Mouse (Mus musculus) bone marrow, adult 2 months (tissue): ENCODE data around the gene Itpripl2. TPM values are rescaled to one million over a fixed set of nuclear protein-coding genes. Genes with fewer than 3 reads are reported as not detected.

Experiments
- H3K27ac ChIP-seq: fragments of 200-500 bp; 2 replicates; pipeline ENCODE4 v1.5.1; 2012; ENCODE audit warnings: low read depth, mild to moderate bottlenecking, control low read depth, inconsistent platforms, low read length; ENCODE audit not compliant: control insufficient read depth, poor library complexity, insufficient read depth
- H3K4me1 ChIP-seq: fragments of 200-500 bp; 2 replicates; pipeline ENCODE4 v1.6.1; 2011; ENCODE audit warnings: low read length; ENCODE audit not compliant: control insufficient read depth, insufficient read depth
- H3K4me3 ChIP-seq: fragments of 200-500 bp; replicated peaks from 2 replicates; pipeline ENCODE3; 2011; ENCODE audit warnings: mild to moderate bottlenecking, low read depth, low read length, control low read depth; ENCODE audit not compliant: control insufficient read depth
- CTCF ChIP-seq: fragments of 200-500 bp; IDR thresholded peaks from 2 replicates; pipeline ENCODE4 v1.5.1; 2011; ENCODE audit warnings: low read length, control low read depth; ENCODE audit not compliant: control insufficient read depth, insufficient read depth
- POLR2A ChIP-seq: fragments of 200-500 bp; IDR thresholded peaks from 2 replicates; pipeline ENCODE4 v1.6.1; 2011; ENCODE audit warnings: low read depth, mild to moderate bottlenecking, control low read depth, low read length, borderline replicate concordance; ENCODE audit not compliant: control insufficient read depth
- WGBS: fragments of 180-500 bp; shearing (Covaris S2); methylation state at CpG from one replicate; pipeline ENCODE4 v1.1.7; 2018; 5-methylcytosine and 5-hydroxymethylcytosine counted together
- polyA plus RNA-seq: library from polyadenylated mRNA; stranded (reverse); fragments of >200 nt; gene quantifications from 2 replicates; pipeline ENCODE4 v1.2.4, GENCODE M21; 2011; ENCODE audit warnings: low replicate concordance; ENCODE audit not compliant: missing spikeins, insufficient read depth, insufficient read length

Gene Itpripl2
- polyA plus RNA-seq, 1 experiment, result 13.8 TPM

DNA sequence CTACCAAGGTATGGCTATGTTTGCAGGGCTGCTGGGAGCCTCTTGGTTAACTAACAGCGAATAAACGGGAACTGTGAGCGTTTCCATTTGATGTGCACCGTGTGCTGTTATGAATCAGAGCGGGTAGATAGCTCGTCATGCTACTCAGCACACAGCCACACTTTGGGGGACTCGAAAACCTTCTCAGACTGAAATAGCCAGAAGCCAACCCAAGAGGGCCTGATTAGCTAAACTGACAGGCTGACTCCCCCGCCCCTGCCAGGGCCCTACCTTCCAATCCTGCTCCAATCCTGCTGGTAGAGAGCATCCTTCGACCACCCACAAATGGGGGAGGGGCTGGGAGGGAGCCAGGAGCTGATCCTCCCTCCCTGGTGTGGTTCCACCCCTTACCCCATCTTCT, 48.4 kb downstream of the Itpripl2 start:
- no peaks in the 10 kb centered on the region for H3K4me1 ChIP-seq
- no peak overlapping the region for H3K4me3 ChIP-seq
- TF ChIP-seq POLR2A (no peak), CTCF (no peak)
- WGBS, result 6% methylated on average over 9 of the region's 9 CpGs
- H3K27ac ChIP-seq, result no peak overlapping the region

DNA sequence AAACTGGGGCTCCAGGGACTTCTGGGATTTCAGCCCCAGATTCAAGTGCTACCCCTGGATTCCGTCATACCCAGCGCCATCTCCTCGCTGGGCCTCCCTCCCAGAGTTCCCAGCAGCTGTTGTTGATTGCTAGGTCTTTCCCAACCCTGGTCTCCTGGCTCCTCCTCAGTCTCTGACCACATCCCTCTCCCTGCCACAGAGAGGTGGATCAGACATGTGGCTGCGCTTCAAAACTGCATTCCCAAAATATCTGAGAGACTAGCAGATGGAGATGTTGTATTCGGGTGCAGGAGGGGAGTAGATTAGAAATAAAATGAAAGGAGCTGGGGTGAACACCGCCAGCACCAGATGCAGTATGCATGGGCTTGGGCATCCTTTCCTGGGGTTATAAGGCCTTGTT, 50.2 kb downstream of the Itpripl2 start:
- 73% methylated on average over 6 of the region's 6 CpGs for WGBS
- Histone ChIP-seq H3K27ac (no peak overlapping the region), H3K4me3 (no peak overlapping the region), H3K4me1 (no peaks in the 10 kb centered on the region)
- TF ChIP-seq CTCF (no peak), POLR2A (no peak)

DNA sequence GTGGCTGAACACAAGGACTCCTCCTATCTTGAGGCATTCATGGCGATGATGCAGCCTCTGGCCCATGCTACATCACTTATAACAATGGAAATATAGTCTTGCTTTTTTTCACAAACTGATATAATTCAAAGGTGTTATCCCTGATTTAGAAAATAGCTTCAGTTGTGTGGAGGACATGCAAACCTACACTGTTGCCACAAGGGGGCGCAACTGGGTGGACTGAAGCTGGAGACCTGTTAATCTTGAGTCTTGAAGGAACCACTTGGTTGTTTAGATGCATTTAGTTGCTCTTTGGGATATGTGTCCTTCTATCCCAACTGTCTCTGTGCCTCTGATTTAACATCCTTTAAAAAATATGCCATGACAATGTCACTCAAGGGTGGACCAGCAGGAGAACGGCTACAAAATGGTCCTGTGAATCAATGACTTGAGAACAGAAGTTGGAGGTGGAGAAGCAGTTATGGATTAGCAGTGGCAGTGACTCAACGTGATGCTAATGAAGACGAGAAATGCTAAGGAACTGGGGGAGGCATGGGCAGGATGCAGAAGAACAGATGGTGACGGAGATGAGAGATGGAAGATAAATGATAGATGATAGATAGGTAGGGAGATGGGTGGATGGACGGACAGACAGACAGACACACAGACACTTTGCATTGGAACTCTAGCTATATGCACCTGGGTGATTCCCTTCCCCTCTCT, 54.5 kb downstream of the Itpripl2 start:
- WGBS, result 50% methylated on average over 7 of the region's 7 CpGs
- TF ChIP-seq CTCF, result peak; percentile 74
- TF ChIP-seq POLR2A, result no peak
- H3K4me1 ChIP-seq, result no peaks in the 10 kb centered on the region
- no peak overlapping the region for H3K27ac ChIP-seq
- no peak overlapping the region for H3K4me3 ChIP-seq

Other genes with a start within 250 kb of the Itpripl2 start
- gene Smg1, start 248.3 kb downstream of the Itpripl2 start, polyA plus RNA-seq, result 10.8 and 18.2 TPM in 2 replicates
- 0.85 TPM in 1 of 2 replicates, not detected in the other for gene Syt17, start 43.8 kb downstream of the Itpripl2 start, polyA plus RNA-seq
- 19.2 and 55.1 TPM in 2 replicates for gene Coq7, start 41.4 kb upstream of the Itpripl2 start, polyA plus RNA-seq
- gene Tmc7, start 92.8 kb upstream of the Itpripl2 start, polyA plus RNA-seq, result 0.36 and 0.55 TPM in 2 replicates
- not detected in 2 replicates for gene Tmc5, start 105.3 kb upstream of the Itpripl2 start, polyA plus RNA-seq
- gene Gde1, start 213.8 kb upstream of the Itpripl2 start, polyA plus RNA-seq, result 20.5 and 26.8 TPM in 2 replicates
- 9.7 and 13.6 TPM in 2 replicates for gene Ccp110, start 220.6 kb upstream of the Itpripl2 start, polyA plus RNA-seq
- gene Vps35l, start 248.3 kb upstream of the Itpripl2 start, polyA plus RNA-seq, result 22.9 and 31.1 TPM in 2 replicates